Mouse (Mus musculus) intestine, embryonic 14.5 days (tissue): ENCODE measurements at regions not wholly inside any gene's neighbourhood (a gene's known extent, or its start where the extent isn't known, plus 50 kb on each side); places are given as distances from the start of the nearest gene placed in this dataset.
"Not testable (repeated sequence)": the region's sequence is repeated elsewhere in the genome, so short reads cannot be mapped to it uniquely, and the experiment has no call there.

Source experiments
- ATAC-seq: fragments of 200-750 bp; cut with Nextera tagmentation; replicated peaks from 2 replicates; pipeline ENCODE4 v1.8.0; 2017; ENCODE audit warnings: low read depth, moderate number of reproducible peaks, moderate TSS enrichment, moderate library complexity; ENCODE audit not compliant: low FRiP score, low TSS enrichment
- DNase-seq: peaks from one replicate; pipeline ENCODE4 v3.0.0-alpha.2; 2018; ENCODE audit warnings: low spot score
- H3K27ac ChIP-seq: fragments of 300-500 bp; sonication (generic); 2 replicates; pipeline ENCODE4 v1.5.1; 2014; ENCODE audit warnings: low read depth, mild to moderate bottlenecking, control low read depth
- H3K27me3 ChIP-seq: fragments of 300-500 bp; sonication (generic); replicated peaks from 2 replicates; pipeline ENCODE4 v1.6.1; 2014; ENCODE audit warnings: low read length, control low read depth; ENCODE audit not compliant: control insufficient read depth, insufficient read depth
- H3K36me3 ChIP-seq: fragments of 300-500 bp; sonication (generic); 2 replicates; pipeline ENCODE4 v1.6.1; 2014; ENCODE audit warnings: low read length, control low read depth; ENCODE audit not compliant: control insufficient read depth, insufficient read depth
- H3K4me1 ChIP-seq: fragments of 300-500 bp; sonication (generic); replicated peaks from 2 replicates; pipeline ENCODE4 v1.6.1; 2014; ENCODE audit warnings: low read length, control low read depth, mixed read lengths; ENCODE audit not compliant: control insufficient read depth, insufficient read depth
- H3K4me2 ChIP-seq: fragments of 300-500 bp; sonication (generic); 2 replicates; pipeline ENCODE4 v1.6.1; 2014; ENCODE audit warnings: low read length
- H3K4me3 ChIP-seq: fragments of 300-500 bp; sonication (generic); 2 replicates; pipeline ENCODE4 v1.5.1; 2014; ENCODE audit warnings: low read depth, low read length, control low read depth, mixed read lengths
- H3K9ac ChIP-seq: fragments of 300-500 bp; sonication (generic); 2 replicates; pipeline ENCODE4 v1.6.1; 2014; ENCODE audit warnings: mild to moderate bottlenecking, low read length
- H3K9me3 ChIP-seq: fragments of 300-500 bp; sonication (generic); 2 replicates; pipeline ENCODE4 v1.6.1; 2016; ENCODE audit warnings: low read length, control low read depth; ENCODE audit not compliant: control insufficient read depth
- WGBS: fragments of 180-500 bp; shearing (Covaris S2); extraction: QIAGEN DNeasy Blood & Tissue Kit; methylation state at CpG from one replicate; pipeline ENCODE4 v1.1.7; 2014; 5-methylcytosine and 5-hydroxymethylcytosine counted together

GRCm38 (mm10) chr15:5940945-5941344 lies 358.6 kb upstream of the Dab2 start:
- WGBS, result 26% methylated on average over 2 of the region's 2 CpGs
- no peaks in the 10 kb centered on the region for H3K27me3 ChIP-seq
- H3K4me2 ChIP-seq, result no peak overlapping the region
- H3K36me3 ChIP-seq, result no peaks in the 10 kb centered on the region
- no peaks in the 10 kb centered on the region for H3K9me3 ChIP-seq
- no peak overlapping the region for H3K4me3 ChIP-seq
- no peak overlapping the region for H3K27ac ChIP-seq
- ATAC-seq (no peak), DNase-seq (no peak)
- no peaks in the 10 kb centered on the region for H3K4me1 ChIP-seq
- H3K9ac ChIP-seq, result no peak overlapping the region

GRCm38 (mm10) chr15:5946650-5947049 lies 352.9 kb upstream of the Dab2 start:
- Histone ChIP-seq H3K27me3 (no peaks in the 10 kb centered on the region), H3K36me3 (no peaks in the 10 kb centered on the region), H3K4me3 (no peak overlapping the region), H3K9me3 (no peaks in the 10 kb centered on the region), H3K4me2 (no peak overlapping the region), H3K9ac (no peak overlapping the region), H3K27ac (no peak overlapping the region), H3K4me1 (no peaks in the 10 kb centered on the region)
- DNase-seq (no peak), ATAC-seq (no peak)
- 88% methylated on average over 6 of the region's 6 CpGs for WGBS

- Histone ChIP-seq H3K27me3 (no peaks in the 10 kb centered on the region), H3K9me3 (no peaks in the 10 kb centered on the region), H3K27ac (no peak overlapping the region), H3K9ac (no peak overlapping the region), H3K4me1 (no peaks in the 10 kb centered on the region), H3K4me2 (no peak overlapping the region), H3K36me3 (no peaks in the 10 kb centered on the region), H3K4me3 (no peak overlapping the region)
- DNase-seq (no peak), ATAC-seq (no peak)
- 78% methylated on average over 3 of the region's 3 CpGs for WGBS
These were observed 348.7 kb upstream of the Dab2 start for GRCm38 (mm10) chr15:5950919-5951318.

- H3K36me3 ChIP-seq, H3K4me3 ChIP-seq, H3K4me2 ChIP-seq, ATAC-seq, H3K27me3 ChIP-seq, H3K4me1 ChIP-seq, H3K9me3 ChIP-seq, H3K9ac ChIP-seq, H3K27ac ChIP-seq, DNase-seq: not testable (repeated sequence)
- 94% methylated on average over 2 of the region's 2 CpGs for WGBS
These were observed 347.9 kb upstream of the Dab2 start for GRCm38 (mm10) chr15:5951661-5952060.

GRCm38 (mm10) chr15:5953106-5953505 lies 346.5 kb upstream of the Dab2 start:
- no peak for ATAC-seq
- H3K36me3 ChIP-seq, result no peaks in the 10 kb centered on the region

GRCm38 (mm10) chr15:5991351-5992065 lies 308.1 kb upstream of the Dab2 start:
- H3K9ac ChIP-seq, result no peak overlapping the region
- no peaks in the 10 kb centered on the region for H3K27me3 ChIP-seq
- H3K9me3 ChIP-seq, result no peaks in the 10 kb centered on the region
- no peaks in the 10 kb centered on the region for H3K36me3 ChIP-seq
- no peak overlapping the region for H3K4me2 ChIP-seq
- no peak overlapping the region for H3K4me3 ChIP-seq
- no peaks in the 10 kb centered on the region for H3K4me1 ChIP-seq
- DNase-seq (no peak), ATAC-seq (no peak)
- WGBS, result 76% methylated on average over 5 of the region's 5 CpGs
- no peak overlapping the region for H3K27ac ChIP-seq

More at GRCm38 (mm10) chr15:5953106-5953505, 346.5 kb upstream of the Dab2 start:
- no peak for DNase-seq
- H3K9me3 ChIP-seq, result no peaks in the 10 kb centered on the region
- no peak overlapping the region for H3K9ac ChIP-seq
- H3K4me3 ChIP-seq, result no peak overlapping the region
- no peaks in the 10 kb centered on the region for H3K27me3 ChIP-seq
- H3K4me2 ChIP-seq, result no peak overlapping the region
- no peaks in the 10 kb centered on the region for H3K4me1 ChIP-seq
- no peak overlapping the region for H3K27ac ChIP-seq

GRCm38 (mm10) chr15:5992146-5992545 lies 307.4 kb upstream of the Dab2 start:
- not testable (repeated sequence) for H3K27ac ChIP-seq, H3K4me3 ChIP-seq, H3K9me3 ChIP-seq, H3K4me1 ChIP-seq, DNase-seq, H3K9ac ChIP-seq, H3K36me3 ChIP-seq, H3K4me2 ChIP-seq, H3K27me3 ChIP-seq, ATAC-seq
- 96% methylated on average over 1 of the region's 1 CpGs for WGBS

GRCm38 (mm10) chr15:6000816-6001215 lies 298.8 kb upstream of the Dab2 start:
- Histone ChIP-seq H3K4me1 (no peaks in the 10 kb centered on the region), H3K4me2 (no peak overlapping the region), H3K27ac (no peak overlapping the region), H3K36me3 (no peaks in the 10 kb centered on the region), H3K9ac (no peak overlapping the region), H3K27me3 (no peaks in the 10 kb centered on the region), H3K4me3 (no peak overlapping the region), H3K9me3 (no peaks in the 10 kb centered on the region)
- ATAC-seq (no peak), DNase-seq (no peak)
- WGBS, result 77% methylated on average over 1 of the region's 1 CpGs

GRCm38 (mm10) chr15:6001394-6001793 lies 298.2 kb upstream of the Dab2 start:
- H3K9ac ChIP-seq, result no peak overlapping the region
- H3K9me3 ChIP-seq, result no peaks in the 10 kb centered on the region
- H3K36me3 ChIP-seq, result no peaks in the 10 kb centered on the region
- no peaks in the 10 kb centered on the region for H3K27me3 ChIP-seq
- no peak overlapping the region for H3K27ac ChIP-seq
- ATAC-seq, result no peak
- no peak overlapping the region for H3K4me2 ChIP-seq
- WGBS, result 85% methylated on average over 1 of the region's 1 CpGs
- H3K4me1 ChIP-seq, result no peaks in the 10 kb centered on the region
- no peak for DNase-seq
- H3K4me3 ChIP-seq, result no peak overlapping the region
